Mouse (Mus musculus) embryo, embryonic 10.5 days (tissue): ENCODE data around the gene Gm49425.
"Not testable (repeated sequence)": the region's sequence is repeated elsewhere in the genome, so short reads cannot be mapped to it uniquely, and the experiment has no call there.

Experiments used
- DNase-seq: peaks from one replicate; pipeline ENCODE4 v3.0.0-alpha.2; 2015; ENCODE audit warnings: low spot score

The Gm49425 gene

DNA sequence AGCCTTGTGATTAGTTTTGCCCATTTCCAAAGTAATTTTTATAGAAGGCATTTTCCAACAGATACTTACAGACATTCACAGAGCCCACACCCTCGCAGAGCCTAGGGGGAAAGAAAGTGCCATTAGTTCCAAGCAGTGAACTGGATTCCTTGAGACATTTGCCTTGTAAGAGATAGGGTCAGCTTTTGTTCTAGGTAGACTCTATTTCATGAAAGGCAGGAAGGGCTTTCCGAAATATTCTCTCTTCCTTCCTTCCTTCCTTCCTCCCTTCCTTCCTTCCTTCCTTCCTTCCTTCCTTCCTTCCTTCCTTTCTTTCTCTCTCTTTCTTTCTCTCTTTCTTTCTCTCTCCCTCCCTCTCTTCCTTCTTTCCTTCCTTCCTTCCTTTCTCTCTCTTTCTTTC, at the start of gene Gm49425:
TSS of gene Gm49425 (minus strand) at position 101 of the 400 bp plus-strand sequence.
- not testable (repeated sequence) for DNase-seq

DNA sequence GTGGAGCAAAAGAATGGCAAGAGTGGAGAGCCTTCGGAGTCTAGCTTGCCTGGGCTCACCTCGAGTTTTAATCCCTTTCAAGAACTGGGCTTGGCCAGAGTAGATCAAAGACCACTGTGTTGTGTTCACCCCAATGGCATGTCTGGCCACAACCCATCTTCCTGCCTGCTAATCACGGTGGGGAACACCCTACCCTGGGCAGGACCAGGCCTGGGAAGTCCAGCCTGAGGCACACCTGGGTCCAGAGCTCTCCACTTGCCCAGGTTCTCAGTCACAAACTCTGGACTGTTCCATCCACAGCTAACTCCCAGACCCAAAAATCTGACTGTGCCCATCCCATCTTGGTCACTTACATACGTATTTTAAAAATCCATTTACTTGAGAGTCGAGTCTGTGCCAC, 45.8 kb upstream of the Gm49425 start, which contains the start of gene Krt90:
TSS of gene Krt90 (minus strand) at position 101 of the 400 bp plus-strand sequence.
- no peak for DNase-seq

DNA sequence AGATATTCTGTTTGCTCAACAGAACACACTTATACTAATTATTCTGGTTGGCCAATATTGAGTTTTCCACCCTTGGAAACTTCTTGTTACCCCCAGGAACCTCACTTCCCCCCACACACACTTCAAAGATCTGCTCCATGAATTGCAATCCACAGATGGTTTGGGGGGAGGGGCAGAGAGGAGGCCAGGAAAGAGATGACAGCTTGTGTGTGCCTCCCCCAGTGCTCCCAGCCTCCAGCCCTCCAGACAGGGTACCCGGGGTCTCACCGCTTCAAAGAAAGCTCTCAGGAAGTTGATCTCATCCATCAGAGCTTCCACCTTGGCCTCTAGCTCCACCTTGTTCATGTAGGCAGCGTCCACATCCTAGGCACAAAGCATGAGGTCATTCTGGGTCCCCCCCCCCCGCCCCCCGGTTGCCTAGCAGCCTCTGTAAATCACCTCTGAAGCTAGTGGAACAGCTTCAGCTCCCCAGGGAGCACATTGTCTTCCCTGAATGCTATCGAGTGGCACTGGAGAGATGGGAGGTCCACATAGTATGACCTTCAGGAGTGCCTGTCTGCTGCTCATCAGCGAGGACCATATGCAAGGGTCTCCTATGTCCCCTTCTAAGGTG, 41.1 kb upstream of the Gm49425 start:
- DNase-seq, result peak; percentile 73

DNA sequence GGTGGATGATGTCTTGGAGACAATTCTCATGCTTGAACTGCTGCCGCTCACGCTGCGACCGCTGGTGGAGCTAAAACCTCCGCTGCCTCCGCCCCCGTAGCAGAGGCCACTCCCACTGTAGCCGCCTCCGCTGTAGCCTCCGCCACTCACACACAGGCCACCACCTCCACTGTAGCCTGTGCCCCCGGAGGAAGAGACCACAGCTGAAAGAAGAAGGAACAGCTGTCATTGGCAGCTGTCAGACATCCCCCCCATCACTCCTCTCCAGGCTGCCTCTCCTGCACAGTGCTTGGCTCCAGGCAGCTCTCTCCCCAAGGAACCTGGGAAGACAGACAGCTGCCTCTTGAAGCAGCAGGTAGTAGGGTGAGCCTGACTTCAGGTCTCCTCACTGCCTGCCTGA, 36.1 kb upstream of the Gm49425 start:
- peak; percentile 72 for DNase-seq

DNA sequence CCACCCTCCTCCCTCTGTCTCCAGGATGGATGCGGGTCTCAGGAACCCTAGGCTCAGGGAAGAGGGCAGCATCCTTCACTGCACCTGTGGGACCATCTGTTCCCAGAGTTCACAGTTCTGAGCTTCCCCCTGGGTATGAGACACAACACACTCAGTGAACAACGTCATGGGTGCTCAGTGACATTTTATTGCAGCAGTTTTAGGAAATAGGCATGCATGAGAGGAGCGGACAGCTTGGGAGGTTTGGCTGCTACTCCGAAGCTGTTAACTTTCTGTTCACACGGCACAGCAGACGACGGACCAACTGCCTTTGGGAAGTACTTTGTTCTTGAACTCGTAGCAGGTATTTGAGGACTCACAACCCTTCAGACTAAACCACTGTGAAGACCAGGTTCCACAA, 35.1 kb upstream of the Gm49425 start:
- no peak for DNase-seq

DNA sequence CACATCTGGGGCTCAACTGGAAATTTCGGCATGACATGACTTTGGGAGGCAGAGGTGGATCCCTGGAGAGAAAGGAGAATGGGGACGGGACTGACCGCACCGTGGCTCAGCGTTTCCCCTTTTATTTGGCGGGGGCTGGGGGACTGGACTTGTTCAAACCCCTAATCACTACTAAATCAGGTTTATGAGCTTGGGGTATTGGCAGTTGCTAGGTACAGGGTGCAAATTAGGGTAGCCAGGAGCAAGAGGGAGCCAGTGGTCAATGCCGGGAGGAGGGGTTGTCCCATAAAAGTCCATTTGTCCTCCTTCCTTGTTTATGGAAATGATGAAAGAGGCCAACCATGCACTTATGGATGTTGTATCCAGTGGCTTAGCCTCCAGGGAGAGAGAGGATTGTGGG, 33.5 kb upstream of the Gm49425 start, which contains the start of gene Krt82:
TSS of gene Krt82 (minus strand) at position 101 of the 400 bp plus-strand sequence.
- DNase-seq, result no peak

- no peak for DNase-seq
Measured at GRCm38 (mm10) chr15:101544478-101544877, 27.4 kb upstream of the Gm49425 start.

DNA sequence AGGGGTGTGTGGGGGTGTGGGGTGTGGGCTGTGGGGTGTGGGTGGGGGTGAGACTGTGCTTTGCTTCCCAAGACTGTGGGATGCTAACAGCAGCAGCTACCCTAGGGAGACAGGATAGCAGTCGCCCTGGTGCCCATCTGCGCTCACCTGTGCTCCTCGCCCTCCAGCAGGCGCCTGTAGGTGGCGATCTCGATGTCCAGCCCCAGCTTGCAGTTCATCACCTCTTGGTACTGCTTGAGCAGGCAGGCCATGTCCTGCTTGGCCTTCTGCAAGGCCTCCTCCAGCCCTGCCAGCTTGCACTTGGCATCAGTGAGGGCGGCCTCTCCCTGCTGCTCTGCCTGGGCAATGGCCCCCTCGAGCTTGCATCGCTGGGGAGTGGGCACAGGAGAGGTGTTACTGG, 25.5 kb upstream of the Gm49425 start:
- DNase-seq, result no peak

- no peak for DNase-seq
Measured at GRCm38 (mm10) chr15:101538580-101538900, 21.5 kb upstream of the Gm49425 start.

DNA sequence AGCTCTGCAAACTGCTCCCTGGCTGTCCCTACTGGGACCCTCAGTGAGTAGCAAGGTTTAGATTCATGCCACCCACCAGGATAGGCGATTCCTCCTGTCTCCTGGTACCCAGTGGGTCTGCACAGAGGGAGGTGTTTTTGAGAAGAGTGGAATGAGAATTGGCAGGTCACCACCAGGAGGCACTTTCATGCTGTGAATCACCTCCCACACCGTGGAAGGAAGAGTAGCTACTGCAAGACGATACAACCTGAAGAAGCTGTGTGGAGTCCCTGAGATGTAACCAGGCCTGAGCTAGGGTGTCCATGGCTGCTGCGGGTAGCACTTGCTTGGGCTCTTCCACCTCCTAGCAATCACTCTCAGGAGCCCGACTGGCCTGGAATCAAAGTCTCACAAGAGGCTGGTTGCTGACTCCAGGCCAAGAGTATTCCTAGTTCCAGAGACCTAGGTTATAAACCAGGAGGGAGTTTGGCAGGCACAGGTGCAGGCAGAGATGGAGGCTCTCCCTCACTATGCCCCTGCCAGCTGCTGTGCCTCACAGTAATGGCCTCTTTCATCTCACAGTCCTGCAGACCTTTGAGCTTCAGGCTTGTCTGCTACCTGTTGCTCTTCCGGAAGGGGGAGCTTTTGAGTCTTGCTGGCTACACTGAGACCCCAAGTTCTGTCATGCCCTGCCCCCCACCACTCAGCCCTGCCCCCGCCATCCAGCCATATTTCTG, 21.0 kb upstream of the Gm49425 start:
- no peak for DNase-seq

GRCm38 (mm10) chr15:101536054-101536850, 19.2 kb upstream of the Gm49425 start:
- DNase-seq, result no peak

- DNase-seq, result no peak
Measured at GRCm38 (mm10) chr15:101532720-101533119, 15.7 kb upstream of the Gm49425 start, which contains the start of gene Krt84. Gene Krt84 (minus strand): TSS chr15:101532820.

- DNase-seq, result no peak
Measured at GRCm38 (mm10) chr15:101522556-101523232, 5.6 kb upstream of the Gm49425 start.

DNA sequence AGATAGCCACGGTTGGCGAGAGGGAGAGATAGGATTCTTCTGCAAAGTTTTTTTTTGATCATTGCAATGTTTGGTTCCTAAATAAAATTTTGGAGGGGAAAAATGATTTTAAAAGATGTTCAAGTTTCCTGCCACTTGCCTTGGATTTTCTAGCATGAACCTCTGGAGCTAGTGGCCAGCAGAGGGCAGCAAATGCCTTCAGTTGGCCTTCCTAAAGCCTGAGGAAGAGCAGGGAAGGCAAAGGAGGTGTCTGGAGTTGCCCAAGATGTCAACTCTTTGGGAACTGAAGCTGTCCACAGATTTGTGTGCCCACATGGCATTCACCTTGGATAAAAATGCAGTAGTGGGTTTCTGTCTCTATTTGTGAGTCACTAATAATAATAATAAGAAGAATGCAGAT, 2.7 kb upstream of the Gm49425 start:
- DNase-seq, result peak; percentile 85

DNA sequence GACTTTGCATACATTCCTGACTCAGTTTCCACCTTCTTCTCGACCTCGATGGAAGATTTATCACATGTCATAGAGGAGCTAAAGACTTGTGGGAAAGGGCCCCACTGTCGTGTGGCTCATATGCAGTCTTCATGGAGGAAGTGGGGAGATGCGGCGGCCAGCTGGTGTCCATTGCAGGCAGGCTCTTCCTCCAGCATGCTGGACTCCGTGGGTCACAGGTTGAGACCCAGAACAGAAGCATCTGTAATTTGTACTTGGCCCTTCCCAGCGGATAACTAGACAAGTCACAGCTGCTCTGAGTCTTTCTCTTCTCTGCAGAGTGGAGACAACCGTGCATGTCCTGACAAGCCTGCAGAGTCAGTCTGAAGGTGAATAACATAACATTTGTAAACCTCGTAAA, 8.8 kb downstream of the Gm49425 start:
- DNase-seq, result no peak

DNA sequence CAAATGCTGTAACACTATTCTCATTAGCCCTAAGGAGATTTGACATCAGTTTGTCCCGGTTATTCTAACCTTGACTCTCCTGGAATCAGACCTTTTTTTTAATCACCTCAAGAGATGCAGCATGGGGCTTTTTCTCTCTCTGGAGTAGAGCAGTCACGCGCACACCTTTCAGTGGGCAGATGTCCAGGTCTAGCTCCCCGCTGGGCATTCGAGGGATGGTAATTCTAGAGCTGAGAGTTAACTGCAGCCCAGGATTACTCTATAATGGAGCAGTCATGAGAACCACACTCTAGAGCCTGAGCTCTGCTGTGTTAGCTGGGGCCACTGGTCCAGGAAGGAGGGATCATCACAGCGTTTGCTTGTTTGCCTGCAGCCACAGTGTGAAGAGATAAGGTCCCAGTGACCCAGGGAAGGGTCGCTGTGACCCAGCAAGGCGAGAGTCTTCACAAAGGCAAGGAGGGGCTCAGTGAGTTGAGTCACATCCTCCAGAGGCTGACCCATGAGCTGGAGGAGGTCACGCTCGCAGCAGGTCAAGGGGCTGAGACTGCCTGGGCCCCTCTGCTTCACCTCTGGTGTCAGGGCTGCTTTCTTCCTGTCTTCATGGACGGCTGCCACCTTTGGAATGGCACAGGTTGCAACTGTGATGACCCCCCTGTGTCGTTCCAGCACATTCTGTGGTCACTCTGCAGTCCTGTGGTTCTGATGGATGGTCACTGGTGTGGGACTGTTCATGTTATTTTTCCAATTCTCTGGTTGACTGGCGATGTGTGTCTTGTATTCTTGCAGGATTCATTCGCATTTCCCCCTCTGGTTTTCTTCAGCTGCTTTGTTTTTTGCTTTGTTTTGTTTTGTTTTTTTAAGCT, 9.9 kb downstream of the Gm49425 start:
- DNase-seq, result peak; percentile 15

- peak; percentile 63 for DNase-seq
Measured at GRCm38 (mm10) chr15:101497181-101497580, 19.9 kb downstream of the Gm49425 start.

DNA sequence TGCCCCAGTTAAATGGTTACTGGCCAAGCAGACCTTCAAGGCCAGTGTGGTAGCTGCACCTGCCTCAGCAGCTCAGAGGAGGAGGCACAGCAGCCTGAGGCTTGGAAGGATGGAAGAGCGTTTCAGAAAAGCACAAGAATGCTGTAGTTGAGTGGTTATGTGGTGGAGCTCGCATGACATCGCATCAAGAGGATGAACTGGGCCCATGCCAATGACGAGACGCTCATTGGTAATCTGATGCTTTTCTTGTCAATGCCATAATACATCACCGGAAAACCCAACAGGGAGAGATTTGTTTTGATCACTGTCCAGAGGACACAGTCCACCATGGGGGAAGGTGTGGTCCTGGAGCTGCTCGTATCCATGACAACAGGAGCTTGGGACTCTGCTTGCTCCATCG, 21.8 kb downstream of the Gm49425 start:
- no peak for DNase-seq

GRCm38 (mm10) chr15:101494203-101494602, 22.9 kb downstream of the Gm49425 start:
- DNase-seq, result no peak

DNA sequence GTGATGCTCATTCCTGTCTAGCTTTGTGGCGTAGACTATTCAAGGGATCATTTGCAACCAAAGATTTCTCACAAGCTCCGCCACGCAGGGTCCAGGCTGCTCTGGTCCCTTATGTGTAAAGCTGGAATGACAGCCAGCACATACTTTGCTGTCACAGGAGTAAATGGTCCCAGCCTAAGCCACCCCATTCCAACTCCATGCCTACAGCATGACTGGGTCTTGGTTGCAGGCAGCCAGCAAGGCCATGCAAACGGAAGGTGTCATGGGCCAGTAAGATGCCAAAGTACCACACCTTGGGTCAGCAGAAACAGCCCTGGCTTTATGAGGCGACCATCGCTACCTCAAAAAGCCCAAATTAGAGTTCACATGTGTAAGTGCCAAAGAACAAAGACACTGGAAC, 23.3 kb downstream of the Gm49425 start:
- DNase-seq, result no peak

DNA sequence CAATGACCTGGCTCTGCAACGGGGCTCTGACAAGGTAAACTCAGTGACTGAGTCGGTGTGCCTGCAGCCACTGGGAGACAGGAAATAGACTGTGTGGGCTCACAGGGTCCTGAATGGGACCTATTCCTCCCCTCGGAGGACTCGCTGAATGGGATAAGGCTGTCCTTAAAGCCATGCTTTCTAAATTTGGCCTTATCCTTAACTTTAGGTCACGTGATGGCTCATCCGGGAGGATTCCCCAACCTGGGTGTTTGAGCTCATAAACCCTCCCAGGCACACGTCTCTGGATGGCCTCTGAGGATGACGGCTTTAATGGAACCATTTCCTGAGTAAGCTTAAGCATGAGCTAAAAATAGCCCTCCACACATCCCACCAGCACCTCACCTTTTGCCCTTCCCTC, 24.3 kb downstream of the Gm49425 start:
- DNase-seq, result no peak
